Mouse (Mus musculus) kidney, postnatal 0 days (tissue): ENCODE results near the gene Pa2g4. TPM values are rescaled to one million over a fixed set of nuclear protein-coding genes. Genes with fewer than 3 reads are reported as not detected.

Source experiments
- ATAC-seq: fragments of 200-750 bp; cut with Nextera tagmentation; replicated peaks from 2 replicates; pipeline ENCODE4 v1.8.0; 2017; ENCODE audit warnings: low read depth, moderate number of reproducible peaks, moderate TSS enrichment, moderate library complexity; ENCODE audit not compliant: low FRiP score
- DNase-seq: peaks from one replicate; pipeline ENCODE4 v3.0.0-alpha.2; 2016; ENCODE audit warnings: low spot score
- H3K27ac ChIP-seq: fragments of 300-500 bp; sonication (generic); 2 replicates; pipeline ENCODE4 v1.5.1; 2014; ENCODE audit warnings: mild to moderate bottlenecking
- H3K27me3 ChIP-seq: fragments of 300-500 bp; sonication (generic); 2 replicates; pipeline ENCODE4 v1.6.1; 2014; ENCODE audit warnings: low read length, mixed read lengths; ENCODE audit not compliant: insufficient read depth
- H3K36me3 ChIP-seq: fragments of 300-500 bp; sonication (generic); 2 replicates; pipeline ENCODE4 v1.6.1; 2014; ENCODE audit warnings: low read length, mixed read lengths; ENCODE audit not compliant: insufficient read depth
- H3K4me1 ChIP-seq: fragments of 300-500 bp; sonication (generic); replicated peaks from 2 replicates; pipeline ENCODE4 v1.6.1; 2014; ENCODE audit warnings: antibody characterized with exemption, low read length, mixed read lengths; ENCODE audit not compliant: insufficient read depth
- H3K4me2 ChIP-seq: fragments of 300-500 bp; sonication (generic); 2 replicates; pipeline ENCODE4 v1.6.1; 2014; ENCODE audit warnings: mild to moderate bottlenecking, low read length, moderate library complexity, mixed read lengths
- H3K4me3 ChIP-seq: fragments of 300-500 bp; sonication (generic); replicated peaks from 2 replicates; pipeline ENCODE4 v1.5.1; 2014; ENCODE audit warnings: low read depth, low read length
- H3K9ac ChIP-seq: fragments of 300-500 bp; sonication (generic); 2 replicates; pipeline ENCODE4 v1.6.1; 2014; ENCODE audit warnings: low read depth, low read length
- H3K9me3 ChIP-seq: fragments of 300-500 bp; sonication (generic); replicated peaks from 2 replicates; pipeline ENCODE4 v1.6.1; 2016; ENCODE audit warnings: low read length, inconsistent platforms, mixed read lengths
- CTCF ChIP-seq: IDR thresholded peaks from 2 replicates; pipeline ENCODE4 v1.5.1; 2016; ENCODE audit warnings: antibody characterized with exemption, low read depth, mild to moderate bottlenecking, moderate library complexity
- WGBS: fragments of 180-500 bp; shearing (Covaris S2); extraction: QIAGEN DNeasy Blood & Tissue Kit; methylation state at CpG from one replicate; pipeline ENCODE4 v1.1.7; 2014; 5-methylcytosine and 5-hydroxymethylcytosine counted together
- polyA plus RNA-seq: library from polyadenylated mRNA; unstranded; fragments of >200 nt; fragmentation: Nextera tagmentation; extraction: Ambion mirVana; gene quantifications from 2 replicates; pipeline ENCODE4 v1.2.1, GENCODE M21; 2015

Gene Pa2g4
- polyA plus RNA-seq, 1 experiment from 2014 or later: 124 TPM

- no peak overlapping the region for H3K27ac ChIP-seq
- no peak for TF ChIP-seq CTCF
- H3K9ac ChIP-seq: no peak overlapping the region
- H3K4me2 ChIP-seq: no peak overlapping the region
- DNase-seq (no peak), ATAC-seq (no peak)
- no peak overlapping the region for H3K4me3 ChIP-seq
- peaks cover 19% of the 10 kb centered on the region for H3K36me3 ChIP-seq
- WGBS: 71% methylated on average over 6 of the region's 6 CpGs
- H3K9me3 ChIP-seq: no peaks in the 10 kb centered on the region
- no peaks in the 10 kb centered on the region for H3K27me3 ChIP-seq
- H3K4me1 ChIP-seq: 0 out of 2 replicates have a peak, but pooled peaks cover 8% of the 10 kb centered on the region
Measured at GRCm38 (mm10) chr10:128522351-128522750, 43.4 kb downstream of the Pa2g4 start.

GRCm38 (mm10) chr10:128520591-128520990 lies 45.2 kb downstream of the Pa2g4 start:
- 0 out of 2 replicates have a peak, but pooled peaks cover 8% of the 10 kb centered on the region for H3K4me1 ChIP-seq
- 88% methylated on average over 16 of the region's 16 CpGs for WGBS
- H3K4me2 ChIP-seq: no peak overlapping the region
- DNase-seq (no peak), ATAC-seq (no peak)
- no peak overlapping the region for H3K9ac ChIP-seq
- TF ChIP-seq CTCF: no peak
- H3K36me3 ChIP-seq: peaks cover 22% of the 10 kb centered on the region
- no peak overlapping the region for H3K4me3 ChIP-seq
- no peaks in the 10 kb centered on the region for H3K27me3 ChIP-seq
- no peak overlapping the region for H3K27ac ChIP-seq
- no peaks in the 10 kb centered on the region for H3K9me3 ChIP-seq

- no peaks in the 10 kb centered on the region for H3K4me1 ChIP-seq
- 72% methylated on average over 7 of the region's 7 CpGs for WGBS
- no peak overlapping the region for H3K9ac ChIP-seq
- H3K9me3 ChIP-seq: no peaks in the 10 kb centered on the region
- peaks cover 24% of the 10 kb centered on the region for H3K36me3 ChIP-seq
- H3K27me3 ChIP-seq: no peaks in the 10 kb centered on the region
- DNase-seq (peak; percentile 46), ATAC-seq (0 out of 2 replicates have a peak, but pooled peaks have one; percentile 65)
- H3K4me3 ChIP-seq: no peak overlapping the region
- H3K4me2 ChIP-seq: no peak overlapping the region
- TF ChIP-seq CTCF: peak; percentile 62
- H3K27ac ChIP-seq: no peak overlapping the region
Measured at GRCm38 (mm10) chr10:128518833-128519232, 47.0 kb downstream of the Pa2g4 start.

- no peak overlapping the region for H3K4me3 ChIP-seq
- peaks cover 26% of the 10 kb centered on the region for H3K36me3 ChIP-seq
- H3K27me3 ChIP-seq: no peaks in the 10 kb centered on the region
- H3K9me3 ChIP-seq: no peaks in the 10 kb centered on the region
- H3K4me2 ChIP-seq: no peak overlapping the region
- H3K27ac ChIP-seq: no peak overlapping the region
- H3K4me1 ChIP-seq: no peaks in the 10 kb centered on the region
- ATAC-seq: no peak
- no peak overlapping the region for H3K9ac ChIP-seq
- TF ChIP-seq CTCF: no peak
- WGBS: 39% methylated on average over 6 of the region's 6 CpGs
- DNase-seq: peak; percentile 41
Measured at GRCm38 (mm10) chr10:128516677-128517076, 49.1 kb downstream of the Pa2g4 start.

- 40% methylated on average over 20 of the region's 20 CpGs for WGBS
- Histone ChIP-seq H3K4me1 (no peaks in the 10 kb centered on the region), H3K27me3 (no peaks in the 10 kb centered on the region), H3K27ac (no peak overlapping the region), H3K9me3 (no peaks in the 10 kb centered on the region), H3K9ac (no peak overlapping the region), H3K36me3 (peaks cover 29% of the 10 kb centered on the region), H3K4me3 (no peak overlapping the region), H3K4me2 (peak overlapping the region; percentile 21; the same call in 1 of the 2 replicates)
- ATAC-seq: no peak
- DNase-seq: no peak
- TF ChIP-seq CTCF: no peak
Measured at GRCm38 (mm10) chr10:128516029-128516428, 49.8 kb downstream of the Pa2g4 start.

GRCm38 (mm10) chr10:128515044-128515443 lies 50.7 kb downstream of the Pa2g4 start:
- Histone ChIP-seq H3K36me3 (peaks cover 20% of the 10 kb centered on the region), H3K27me3 (no peaks in the 10 kb centered on the region), H3K9ac (no peak overlapping the region), H3K4me1 (no peaks in the 10 kb centered on the region), H3K4me2 (no peak overlapping the region), H3K27ac (no peak overlapping the region), H3K4me3 (no peak overlapping the region), H3K9me3 (no peaks in the 10 kb centered on the region)
- 90% methylated on average over 4 of the region's 4 CpGs for WGBS
- DNase-seq (no peak), ATAC-seq (no peak)
- TF ChIP-seq CTCF: no peak

GRCm38 (mm10) chr10:128511761-128512160 lies 54.0 kb downstream of the Pa2g4 start:
- DNase-seq: no peak
- H3K27ac ChIP-seq: no peak overlapping the region
- no peak overlapping the region for H3K4me3 ChIP-seq
- H3K36me3 ChIP-seq: peaks cover 13% of the 10 kb centered on the region
- no peak overlapping the region for H3K4me2 ChIP-seq
- H3K27me3 ChIP-seq: no peaks in the 10 kb centered on the region
- H3K9me3 ChIP-seq: no peaks in the 10 kb centered on the region
- H3K9ac ChIP-seq: no peak overlapping the region
- no peaks in the 10 kb centered on the region for H3K4me1 ChIP-seq
- WGBS: 78% methylated on average over 12 of the region's 12 CpGs
- no peak for ATAC-seq
- no peak for TF ChIP-seq CTCF
